Mouse (Mus musculus): ENCODE measurements at regions not wholly inside any gene's neighbourhood (a gene's known extent, or its start where the extent isn't known, plus 50 kb on each side); places are given as distances from the start of the nearest gene placed in this dataset.

DNA sequence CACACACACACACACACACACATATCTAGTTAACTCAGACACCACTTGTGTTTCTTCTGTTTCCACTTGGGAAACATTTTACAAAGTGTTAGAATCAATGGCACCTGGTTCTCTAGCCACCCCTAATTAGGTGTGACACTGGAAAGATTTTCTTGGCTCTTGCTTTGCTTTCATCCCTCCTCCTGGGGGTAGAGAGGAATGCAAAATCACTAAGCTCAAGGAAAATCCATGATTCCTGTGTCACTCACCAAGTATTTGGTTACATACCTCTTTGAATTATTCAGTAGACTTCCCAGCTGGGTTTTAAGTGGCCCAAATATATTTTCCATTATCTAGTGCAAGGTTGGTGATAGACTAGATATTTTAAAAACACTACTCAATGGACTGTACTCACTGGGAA is 676.5 kb upstream of the Ptbp2 start:
- H3K4me1 ChIP-seq (replicated peaks; ENCODE audit: low read depth, low read length), result no peaks in the 10 kb centered on the region
- TF ChIP-seq POU5F1 (IDR thresholded peaks at IDR 0.05; ENCODE audit: borderline replicate concordance, low read length) (no peak), NANOG (IDR thresholded peaks at IDR 0.05; ENCODE audit: borderline replicate concordance, low read length) (no peak), CTCF (conservative IDR thresholded peaks at IDR 0.05; ENCODE audit: low read length) (no peak)
- no peak overlapping the region for H3K4me3 ChIP-seq (replicated peaks; ENCODE audit: low read length)
- H3K27me3 ChIP-seq (ENCODE audit: insufficient read depth, low read length), result no peaks in the 10 kb centered on the region
- no peaks in the 10 kb centered on the region for H3K9me3 ChIP-seq (ENCODE audit: low read length)
- H3K36me3 ChIP-seq (ENCODE audit: insufficient read depth, low read length), result no peaks in the 10 kb centered on the region

DNA sequence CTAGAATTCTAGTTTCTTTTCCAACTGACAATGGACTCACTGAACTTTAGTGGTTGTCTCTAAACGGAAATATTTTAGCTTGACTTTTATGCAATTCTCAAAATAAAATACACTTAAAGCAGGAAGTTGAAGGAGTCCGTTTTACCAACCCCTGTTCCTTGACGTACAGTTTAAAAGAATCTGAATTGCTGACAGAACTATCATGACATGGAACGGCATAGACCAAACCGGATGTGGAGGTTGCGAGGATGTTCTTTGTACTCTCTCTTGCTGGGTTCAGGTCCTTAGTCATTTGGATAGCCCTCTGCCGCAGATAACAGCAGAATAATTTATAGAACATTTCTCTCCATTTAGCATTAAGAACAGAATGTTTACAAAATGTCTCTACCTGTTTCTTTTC is 673.6 kb upstream of the Ptbp2 start:
- Histone ChIP-seq H3K36me3 (ENCODE audit: insufficient read depth, low read length) (no peaks in the 10 kb centered on the region), H3K27me3 (ENCODE audit: insufficient read depth, low read length) (no peaks in the 10 kb centered on the region), H3K9me3 (ENCODE audit: low read length) (no peaks in the 10 kb centered on the region), H3K4me3 (replicated peaks; ENCODE audit: low read length) (no peak overlapping the region), H3K4me1 (replicated peaks; ENCODE audit: low read depth, low read length) (no peaks in the 10 kb centered on the region)
- TF ChIP-seq NANOG (IDR thresholded peaks at IDR 0.05; ENCODE audit: borderline replicate concordance, low read length) (no peak), POU5F1 (IDR thresholded peaks at IDR 0.05; ENCODE audit: borderline replicate concordance, low read length) (no peak), CTCF (conservative IDR thresholded peaks at IDR 0.05; ENCODE audit: low read length) (no peak)

DNA sequence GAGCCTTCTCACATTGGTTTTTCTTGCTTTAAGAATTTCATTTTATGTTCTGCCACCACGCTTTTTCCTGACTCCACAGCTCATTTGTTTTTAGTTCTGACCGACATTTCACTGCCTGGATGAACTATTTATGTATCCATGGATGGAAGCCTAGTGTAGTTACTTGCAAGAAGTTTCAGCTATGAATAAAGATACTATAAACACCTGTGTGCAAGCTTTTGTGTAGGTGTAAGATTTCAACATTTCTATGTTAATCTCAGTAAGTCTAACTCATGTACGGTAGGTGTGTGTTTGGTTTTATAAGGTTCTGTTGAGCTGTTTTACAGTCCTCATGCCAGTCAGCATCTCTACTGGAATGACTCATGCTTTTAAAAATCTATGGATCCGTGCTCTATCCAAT is 656.9 kb upstream of the Ptbp2 start:
- no peaks in the 10 kb centered on the region for H3K9me3 ChIP-seq (ENCODE audit: low read length)
- TF ChIP-seq NANOG (IDR thresholded peaks at IDR 0.05; ENCODE audit: borderline replicate concordance, low read length), result no peak
- no peak for TF ChIP-seq CTCF (conservative IDR thresholded peaks at IDR 0.05; ENCODE audit: low read length)
- no peak for TF ChIP-seq POU5F1 (IDR thresholded peaks at IDR 0.05; ENCODE audit: borderline replicate concordance, low read length)
- H3K36me3 ChIP-seq (ENCODE audit: insufficient read depth, low read length), result no peaks in the 10 kb centered on the region
- H3K4me3 ChIP-seq (replicated peaks; ENCODE audit: low read length), result no peak overlapping the region
- no peaks in the 10 kb centered on the region for H3K27me3 ChIP-seq (ENCODE audit: insufficient read depth, low read length)
- H3K4me1 ChIP-seq (replicated peaks; ENCODE audit: low read depth, low read length), result no peaks in the 10 kb centered on the region

DNA sequence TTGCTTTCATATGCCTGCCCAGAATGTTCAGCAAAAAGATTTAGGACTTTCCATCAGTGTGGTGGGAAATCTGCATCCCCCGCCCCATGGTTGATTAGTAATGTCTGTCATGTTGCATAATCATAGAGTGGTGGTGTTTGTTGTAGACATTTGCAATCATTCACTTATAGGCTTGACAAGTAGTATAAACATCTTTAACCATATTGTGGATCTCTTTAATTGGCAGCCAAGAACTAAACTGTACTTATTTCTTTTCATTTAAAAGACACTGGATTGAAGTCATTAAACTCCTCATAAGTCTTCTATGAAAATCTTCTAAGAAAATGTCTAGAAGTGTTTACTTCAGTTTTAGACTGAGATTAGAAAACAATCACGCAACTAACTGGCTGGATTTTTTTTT is 646.0 kb upstream of the Ptbp2 start:
- TF ChIP-seq NANOG (IDR thresholded peaks at IDR 0.05; ENCODE audit: borderline replicate concordance, low read length) (no peak), CTCF (conservative IDR thresholded peaks at IDR 0.05; ENCODE audit: low read length) (no peak), POU5F1 (IDR thresholded peaks at IDR 0.05; ENCODE audit: borderline replicate concordance, low read length) (no peak)

DNA sequence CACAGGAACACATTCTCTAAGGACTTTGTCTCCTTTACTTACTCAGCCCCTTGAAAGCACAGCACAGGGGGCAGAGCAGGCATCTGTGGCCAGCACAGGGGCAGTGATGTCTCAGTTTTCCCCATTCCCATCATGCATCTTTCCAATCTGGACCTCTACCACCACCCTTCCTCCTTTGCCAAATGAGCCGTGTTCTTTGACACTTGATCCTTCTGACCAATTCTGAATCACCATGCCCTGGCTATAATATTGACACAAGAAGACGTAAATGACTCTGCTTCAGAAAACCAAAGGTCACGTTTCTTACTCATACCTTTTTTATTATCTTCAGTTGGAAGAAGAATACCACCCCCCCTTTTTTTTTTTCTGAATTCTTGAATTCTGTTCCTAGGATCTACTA is 632.4 kb upstream of the Ptbp2 start:
- Histone ChIP-seq H3K4me1 (replicated peaks; ENCODE audit: low read depth, low read length) (no peaks in the 10 kb centered on the region), H3K27me3 (ENCODE audit: insufficient read depth, low read length) (no peaks in the 10 kb centered on the region), H3K4me3 (replicated peaks; ENCODE audit: low read length) (no peak overlapping the region), H3K9me3 (ENCODE audit: low read length) (no peaks in the 10 kb centered on the region), H3K36me3 (ENCODE audit: insufficient read depth, low read length) (no peaks in the 10 kb centered on the region)
- TF ChIP-seq CTCF (conservative IDR thresholded peaks at IDR 0.05; ENCODE audit: low read length), result no peak
- TF ChIP-seq NANOG (IDR thresholded peaks at IDR 0.05; ENCODE audit: borderline replicate concordance, low read length), result no peak
- no peak for TF ChIP-seq POU5F1 (IDR thresholded peaks at IDR 0.05; ENCODE audit: borderline replicate concordance, low read length)

More for the DNA sequence above, 646.0 kb upstream of the Ptbp2 start:
- H3K4me1 ChIP-seq (replicated peaks; ENCODE audit: low read depth, low read length), result no peaks in the 10 kb centered on the region
- H3K4me3 ChIP-seq (replicated peaks; ENCODE audit: low read length), result no peak overlapping the region
- H3K9me3 ChIP-seq (ENCODE audit: low read length), result no peaks in the 10 kb centered on the region
- no peaks in the 10 kb centered on the region for H3K27me3 ChIP-seq (ENCODE audit: insufficient read depth, low read length)
- H3K36me3 ChIP-seq (ENCODE audit: insufficient read depth, low read length), result no peaks in the 10 kb centered on the region

DNA sequence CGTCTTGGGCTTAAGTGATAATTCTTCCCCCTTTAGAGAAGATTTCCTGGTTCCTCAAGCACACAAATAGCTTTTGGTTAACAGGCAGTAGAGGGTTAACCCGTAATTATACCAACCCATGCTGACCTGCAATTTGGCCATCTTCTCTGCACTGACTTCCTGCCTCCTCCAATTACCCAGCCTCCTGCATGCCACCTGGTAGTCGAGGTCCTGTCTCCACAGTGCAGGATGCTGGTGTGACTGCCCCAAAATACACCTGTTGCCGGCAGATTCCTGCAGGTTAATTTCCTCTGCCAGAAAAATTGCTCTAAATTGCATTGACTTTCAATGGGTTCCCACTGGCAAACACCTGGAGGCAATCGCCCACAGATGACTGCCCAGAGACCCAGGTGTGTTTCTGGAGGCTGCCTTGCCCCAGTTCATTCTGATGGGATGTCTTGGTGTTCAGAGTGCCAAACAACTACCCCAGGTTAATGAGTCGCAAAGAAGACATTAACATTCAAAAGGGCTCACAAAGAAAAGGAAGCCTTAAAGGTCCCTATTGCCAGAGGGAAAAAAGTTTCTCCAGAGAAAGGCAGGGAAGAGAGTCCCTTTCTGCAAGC is 591.5 kb upstream of the Ptbp2 start:
- H3K4me3 ChIP-seq (replicated peaks; ENCODE audit: low read length), result no peak overlapping the region
- peaks cover 7% of the 10 kb centered on the region for H3K4me1 ChIP-seq (replicated peaks; ENCODE audit: low read depth, low read length)
- H3K36me3 ChIP-seq (ENCODE audit: insufficient read depth, low read length), result no peaks in the 10 kb centered on the region
- no peak for TF ChIP-seq NANOG (IDR thresholded peaks at IDR 0.05; ENCODE audit: borderline replicate concordance, low read length)
- TF ChIP-seq POU5F1 (IDR thresholded peaks at IDR 0.05; ENCODE audit: borderline replicate concordance, low read length), result no peak
- no peak for TF ChIP-seq CTCF (conservative IDR thresholded peaks at IDR 0.05; ENCODE audit: low read length)
- H3K27me3 ChIP-seq (ENCODE audit: insufficient read depth, low read length), result peaks cover 2% of the 10 kb centered on the region; the same call in 1 of the 2 replicates
- no peaks in the 10 kb centered on the region for H3K9me3 ChIP-seq (ENCODE audit: low read length)

DNA sequence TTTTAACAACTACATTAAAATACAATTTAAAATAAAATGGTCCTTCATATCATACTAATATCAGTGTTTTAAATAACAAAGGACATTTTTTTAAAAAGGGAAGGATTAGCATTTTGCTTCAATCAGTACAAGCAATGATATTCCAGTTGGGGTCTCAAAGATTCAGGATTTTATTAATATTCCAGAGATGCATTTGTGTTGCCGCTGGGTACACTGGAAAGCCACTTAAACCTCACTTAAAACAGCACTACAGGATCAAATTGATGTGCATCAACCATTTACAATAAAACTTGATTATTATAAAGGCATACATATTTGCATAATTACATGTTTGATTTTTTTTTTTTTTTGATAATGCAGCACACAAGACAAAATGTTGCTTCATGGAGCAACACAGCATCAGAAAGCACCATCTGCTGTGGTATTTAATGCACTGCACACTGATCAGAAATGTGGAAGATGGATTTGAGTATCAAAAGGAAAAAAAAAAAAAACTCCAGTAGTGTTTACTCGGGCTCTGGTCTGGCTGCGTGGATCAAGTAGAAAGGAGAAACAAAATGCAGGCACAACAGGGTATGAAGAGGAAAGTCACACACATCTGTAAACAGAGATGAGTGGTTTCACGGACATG is 558.6 kb upstream of the Ptbp2 start:
- Histone ChIP-seq H3K9me3 (ENCODE audit: low read length) (no peaks in the 10 kb centered on the region), H3K27me3 (ENCODE audit: insufficient read depth, low read length) (no peaks in the 10 kb centered on the region), H3K4me3 (replicated peaks; ENCODE audit: low read length) (no peak overlapping the region), H3K4me1 (replicated peaks; ENCODE audit: low read depth, low read length) (no peaks in the 10 kb centered on the region), H3K36me3 (ENCODE audit: insufficient read depth, low read length) (no peaks in the 10 kb centered on the region)
- TF ChIP-seq CTCF (conservative IDR thresholded peaks at IDR 0.05; ENCODE audit: low read length) (no peak), POU5F1 (IDR thresholded peaks at IDR 0.05; ENCODE audit: borderline replicate concordance, low read length) (no peak), NANOG (IDR thresholded peaks at IDR 0.05; ENCODE audit: borderline replicate concordance, low read length) (no peak)

DNA sequence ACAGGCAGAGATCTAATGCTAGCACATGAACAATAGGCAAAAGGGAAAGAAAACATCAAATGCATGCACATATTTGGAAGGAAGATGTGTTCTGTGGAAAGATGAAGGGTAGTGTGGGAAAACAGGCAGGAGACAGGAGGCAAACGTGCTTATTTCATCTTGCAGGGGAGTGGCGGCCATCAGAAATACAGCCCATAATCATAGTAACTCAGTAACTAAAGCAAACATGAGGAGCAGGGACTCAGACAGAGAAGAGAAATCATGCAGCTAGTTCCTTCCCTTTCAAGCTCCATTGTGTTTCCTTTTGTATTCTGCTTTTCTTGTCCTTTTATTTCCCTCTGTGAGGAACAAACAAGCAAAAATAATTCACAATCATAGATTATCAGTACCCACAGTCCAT is 557.6 kb upstream of the Ptbp2 start:
- TF ChIP-seq CTCF (conservative IDR thresholded peaks at IDR 0.05; ENCODE audit: low read length) (no peak), POU5F1 (IDR thresholded peaks at IDR 0.05; ENCODE audit: borderline replicate concordance, low read length) (no peak)
- no peaks in the 10 kb centered on the region for H3K27me3 ChIP-seq (ENCODE audit: insufficient read depth, low read length)
- no peaks in the 10 kb centered on the region for H3K4me1 ChIP-seq (replicated peaks; ENCODE audit: low read depth, low read length)
- no peaks in the 10 kb centered on the region for H3K9me3 ChIP-seq (ENCODE audit: low read length)
- H3K4me3 ChIP-seq (replicated peaks; ENCODE audit: low read length), result no peak overlapping the region
- H3K36me3 ChIP-seq (ENCODE audit: insufficient read depth, low read length), result no peaks in the 10 kb centered on the region

All from E14TG2a.4 (cell line).